Mouse (Mus musculus) neural tube, embryonic 15.5 days (tissue): ENCODE data around the gene Antxr1. TPM values are rescaled to one million over a fixed set of nuclear protein-coding genes. Genes with fewer than 3 reads are reported as not detected.

Experiments used
- ATAC-seq: fragments of 200-750 bp; cut with Nextera tagmentation; 2 replicates; pipeline ENCODE4 v1.8.0; 2017; ENCODE audit warnings: mild to moderate bottlenecking, moderate TSS enrichment, moderate library complexity; ENCODE audit not compliant: low FRiP score
- H3K27ac ChIP-seq: fragments of 300-500 bp; sonication (generic); replicated peaks from 2 replicates; pipeline ENCODE4 v1.5.1; 2015; ENCODE audit warnings: mild to moderate bottlenecking, inconsistent platforms
- H3K27me3 ChIP-seq: fragments of 300-500 bp; sonication (generic); replicated peaks from 2 replicates; pipeline ENCODE4 v1.6.1; 2015; ENCODE audit warnings: inconsistent platforms
- H3K36me3 ChIP-seq: fragments of 300-500 bp; sonication (generic); 2 replicates; pipeline ENCODE4 v1.6.1; 2015; ENCODE audit warnings: inconsistent platforms
- H3K4me1 ChIP-seq: fragments of 300-500 bp; sonication (generic); 2 replicates; pipeline ENCODE4 v1.6.1; 2015; ENCODE audit warnings: inconsistent platforms
- H3K4me2 ChIP-seq: fragments of 300-500 bp; sonication (generic); 2 replicates; pipeline ENCODE4 v1.6.1; 2015; ENCODE audit warnings: inconsistent platforms, mild to moderate bottlenecking, moderate library complexity
- H3K4me3 ChIP-seq: fragments of 300-500 bp; sonication (generic); replicated peaks from 2 replicates; pipeline ENCODE4 v1.5.1; 2015; ENCODE audit warnings: mild to moderate bottlenecking, inconsistent platforms
- H3K9ac ChIP-seq: fragments of 300-500 bp; sonication (generic); replicated peaks from 2 replicates; pipeline ENCODE4 v1.6.1; 2015; ENCODE audit warnings: mild to moderate bottlenecking, inconsistent platforms
- H3K9me3 ChIP-seq: fragments of 300-500 bp; sonication (generic); replicated peaks from 2 replicates; pipeline ENCODE4 v1.6.1; 2016; ENCODE audit warnings: inconsistent platforms
- WGBS: fragments of 180-500 bp; shearing (Covaris S2); methylation state at CpG from one replicate; pipeline ENCODE4 v1.1.7; 2015; ENCODE audit warnings: mixed read lengths; 5-methylcytosine and 5-hydroxymethylcytosine counted together
- polyA plus RNA-seq: library from polyadenylated mRNA; unstranded; fragments of >200 nt; fragmentation: Nextera tagmentation; extraction: Ambion mirVana; gene quantifications from 2 replicates; pipeline ENCODE4 v1.2.1, GENCODE M21; 2015

The Antxr1 gene
- polyA plus RNA-seq, 1 experiment from 2014 or later: 6.7 TPM

DNA sequence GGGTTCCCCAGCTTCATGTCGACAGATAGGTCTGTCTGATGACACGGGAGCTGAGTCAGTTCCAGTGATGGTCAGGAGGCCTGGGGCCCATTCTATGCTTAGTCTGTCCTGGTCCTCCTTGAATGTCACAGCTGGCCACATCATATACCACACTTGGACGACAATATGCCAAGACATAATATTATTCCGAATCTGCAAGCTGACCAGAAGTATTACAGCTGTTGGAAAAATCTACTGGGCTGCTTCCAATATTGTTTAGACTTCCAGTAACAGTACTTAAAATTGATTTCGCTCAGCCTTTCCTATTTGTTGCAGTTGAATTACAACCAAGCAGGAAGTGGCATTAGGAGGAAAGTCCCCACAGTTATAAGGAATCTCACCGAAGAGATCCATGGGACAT, 48.4 kb downstream of the Antxr1 start:
- Histone ChIP-seq H3K9ac (no peak overlapping the region), H3K4me1 (peaks cover 11% of the 10 kb centered on the region; the same call in 1 of the 2 replicates), H3K4me2 (no peak overlapping the region), H3K4me3 (no peak overlapping the region), H3K36me3 (0 out of 2 replicates have a peak, but pooled peaks cover 2% of the 10 kb centered on the region), H3K27me3 (no peaks in the 10 kb centered on the region), H3K9me3 (no peaks in the 10 kb centered on the region), H3K27ac (no peak overlapping the region)
- 93% methylated on average over 6 of the region's 6 CpGs for WGBS
- no peak for ATAC-seq

DNA sequence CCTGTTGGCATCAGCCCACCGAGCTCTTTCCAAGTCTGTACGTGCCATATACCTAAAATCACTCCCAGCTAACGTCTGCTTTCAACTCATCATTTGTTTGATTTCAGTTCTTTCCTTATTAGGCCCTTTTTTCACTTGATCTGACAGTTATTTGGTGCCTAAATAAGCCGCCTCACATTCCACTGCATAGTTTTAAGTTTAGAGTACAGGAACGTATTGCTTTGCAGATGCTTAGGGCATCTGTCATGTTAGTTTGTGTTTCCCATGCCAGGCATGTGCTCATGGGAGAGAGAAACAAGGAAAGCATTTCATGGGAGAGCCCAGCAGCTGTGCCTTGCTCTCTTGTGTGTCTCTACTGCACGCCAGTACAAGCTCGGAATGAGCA, 50.3 kb downstream of the Antxr1 start:
- H3K36me3 ChIP-seq: 0 out of 2 replicates have a peak, but pooled peaks cover 2% of the 10 kb centered on the region
- no peaks in the 10 kb centered on the region for H3K27me3 ChIP-seq
- peaks cover 11% of the 10 kb centered on the region; the same call in 1 of the 2 replicates for H3K4me1 ChIP-seq
- ATAC-seq: no peak
- H3K4me2 ChIP-seq: no peak overlapping the region
- H3K27ac ChIP-seq: peak overlapping the region; percentile 58
- no peak overlapping the region for H3K9ac ChIP-seq
- no peak overlapping the region for H3K4me3 ChIP-seq
- no peaks in the 10 kb centered on the region for H3K9me3 ChIP-seq
- WGBS: 67% methylated on average over 7 of the region's 7 CpGs

DNA sequence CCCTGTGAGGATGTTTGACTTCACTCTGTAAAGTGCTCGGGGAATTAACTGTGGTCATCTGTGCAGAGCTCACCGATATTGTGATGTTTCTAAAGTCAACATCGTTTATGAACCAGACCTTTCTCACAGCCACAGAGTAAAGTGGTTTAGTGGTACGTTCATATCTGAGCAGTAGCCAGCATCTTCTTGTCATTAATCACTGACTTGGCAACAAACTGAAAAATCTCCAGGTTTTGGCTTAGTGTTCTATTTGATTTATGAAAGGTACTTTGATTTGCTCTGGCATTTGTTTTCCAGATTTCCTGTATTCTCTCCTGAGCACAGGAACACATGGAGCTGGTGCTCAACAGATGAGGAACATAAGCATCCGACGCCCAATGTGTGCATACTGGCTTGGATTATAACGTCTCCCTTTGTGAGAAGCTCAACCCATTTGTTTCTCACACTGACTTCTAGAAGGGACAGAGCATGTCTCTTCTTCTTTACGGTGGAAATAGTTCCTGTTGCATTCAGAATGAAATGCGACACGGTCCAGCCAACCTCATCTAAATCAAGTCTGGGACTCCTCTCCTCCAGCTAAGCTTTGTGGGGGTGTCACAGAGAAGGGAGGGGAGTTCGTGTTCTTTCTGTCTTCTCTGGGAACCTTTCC, 50.8 kb downstream of the Antxr1 start:
- Histone ChIP-seq H3K4me2 (no peak overlapping the region), H3K4me3 (no peak overlapping the region), H3K27ac (peak overlapping the region; percentile 58), H3K9ac (no peak overlapping the region), H3K4me1 (peaks cover 11% of the 10 kb centered on the region; the same call in 1 of the 2 replicates), H3K36me3 (0 out of 2 replicates have a peak, but pooled peaks cover 2% of the 10 kb centered on the region), H3K27me3 (no peaks in the 10 kb centered on the region), H3K9me3 (no peaks in the 10 kb centered on the region)
- ATAC-seq: peak; percentile 41; the same call in 1 of the 2 replicates
- WGBS: 70% methylated on average over 11 of the region's 11 CpGs

GRCm38 (mm10) chr6:87282346-87282781, 53.3 kb downstream of the Antxr1 start:
- Histone ChIP-seq H3K36me3 (no peaks in the 10 kb centered on the region), H3K27ac (no peak overlapping the region; the same call in 1 of the 2 replicates), H3K9me3 (no peaks in the 10 kb centered on the region), H3K4me1 (peaks cover 24% of the 10 kb centered on the region), H3K9ac (no peak overlapping the region), H3K4me3 (no peak overlapping the region), H3K4me2 (no peak overlapping the region), H3K27me3 (no peaks in the 10 kb centered on the region)
- ATAC-seq: peak; percentile 62
- 47% methylated on average over 8 of the region's 8 CpGs for WGBS

DNA sequence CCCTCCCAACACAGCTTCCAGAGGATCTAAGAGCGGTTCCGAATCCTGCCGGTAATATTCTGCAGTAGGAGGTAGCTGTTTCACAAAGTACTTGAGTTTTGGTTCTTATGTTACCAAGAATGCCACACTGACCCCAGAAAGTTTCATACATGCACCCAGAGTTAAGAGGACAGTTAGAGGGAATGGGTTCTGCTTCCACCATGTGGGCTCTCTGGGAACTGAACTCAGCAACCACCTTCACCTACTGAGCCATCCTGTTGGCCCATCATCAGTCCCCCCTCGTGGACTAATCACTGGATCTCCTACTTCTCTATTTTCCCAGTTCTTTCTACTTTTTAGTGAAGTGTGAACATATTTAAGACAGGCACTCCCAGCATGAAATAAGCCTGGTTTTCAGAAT, 53.9 kb downstream of the Antxr1 start:
- 96% methylated on average over 4 of the region's 4 CpGs for WGBS
- Histone ChIP-seq H3K27ac (no peak overlapping the region; the same call in 1 of the 2 replicates), H3K4me2 (no peak overlapping the region), H3K4me1 (peaks cover 30% of the 10 kb centered on the region), H3K27me3 (no peaks in the 10 kb centered on the region), H3K36me3 (no peaks in the 10 kb centered on the region), H3K9ac (no peak overlapping the region), H3K9me3 (no peaks in the 10 kb centered on the region), H3K4me3 (no peak overlapping the region)
- ATAC-seq: no peak

GRCm38 (mm10) chr6:87278151-87278550, 57.5 kb downstream of the Antxr1 start:
- Histone ChIP-seq H3K9ac (no peak overlapping the region), H3K36me3 (peaks cover 6% of the 10 kb centered on the region; the same call in 1 of the 2 replicates), H3K27me3 (no peaks in the 10 kb centered on the region), H3K4me3 (no peak overlapping the region), H3K4me2 (no peak overlapping the region), H3K27ac (0 out of 2 replicates have a peak overlapping the region, but pooled peaks have one; percentile 29), H3K9me3 (no peaks in the 10 kb centered on the region), H3K4me1 (peaks cover 32% of the 10 kb centered on the region)
- no peak for ATAC-seq
- 49% methylated on average over 5 of the region's 5 CpGs for WGBS

GRCm38 (mm10) chr6:87277527-87277926, 58.1 kb downstream of the Antxr1 start:
- WGBS: 35% methylated on average over 3 of the region's 3 CpGs

GRCm38 (mm10) chr6:87276941-87277340, 58.7 kb downstream of the Antxr1 start:
- no peaks in the 10 kb centered on the region for H3K27me3 ChIP-seq
- peak overlapping the region; percentile 45; the same call in 1 of the 2 replicates for H3K27ac ChIP-seq
- 63% methylated on average over 7 of the region's 7 CpGs for WGBS
- H3K9ac ChIP-seq: no peak overlapping the region
- H3K36me3 ChIP-seq: peaks cover 6% of the 10 kb centered on the region; the same call in 1 of the 2 replicates
- H3K9me3 ChIP-seq: no peaks in the 10 kb centered on the region
- ATAC-seq: peak; percentile 28; the same call in 1 of the 2 replicates
- no peak overlapping the region for H3K4me2 ChIP-seq
- no peak overlapping the region for H3K4me3 ChIP-seq
- peaks cover 27% of the 10 kb centered on the region for H3K4me1 ChIP-seq

More at GRCm38 (mm10) chr6:87277527-87277926, 58.1 kb downstream of the Antxr1 start:
- Histone ChIP-seq H3K4me1 (peaks cover 27% of the 10 kb centered on the region), H3K9me3 (no peaks in the 10 kb centered on the region), H3K4me3 (no peak overlapping the region), H3K9ac (no peak overlapping the region), H3K27me3 (no peaks in the 10 kb centered on the region), H3K4me2 (no peak overlapping the region), H3K27ac (peak overlapping the region; percentile 29; the same call in 1 of the 2 replicates), H3K36me3 (peaks cover 6% of the 10 kb centered on the region; the same call in 1 of the 2 replicates)
- ATAC-seq: peak; percentile 34; the same call in 1 of the 2 replicates

DNA sequence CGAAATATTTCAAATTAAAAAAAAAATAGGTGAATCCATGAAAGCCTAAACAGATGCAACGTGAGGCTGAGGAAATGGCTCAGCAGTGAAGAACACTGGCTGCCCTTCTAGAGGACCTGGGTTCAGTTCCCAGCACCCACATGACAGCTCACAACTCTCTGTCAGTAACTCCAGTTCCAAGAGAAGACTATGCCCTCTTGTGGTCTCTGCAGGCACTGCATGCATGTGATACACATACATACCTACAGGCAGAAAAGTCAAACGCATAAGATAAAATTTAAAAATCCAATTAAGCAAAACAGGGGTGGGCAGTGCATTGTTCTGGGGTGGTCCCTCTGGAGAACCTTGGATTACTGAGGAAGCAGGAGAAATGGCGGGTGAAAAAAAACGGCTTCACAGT, 60.8 kb downstream of the Antxr1 start:
- Histone ChIP-seq H3K9me3 (no peaks in the 10 kb centered on the region), H3K36me3 (peaks cover 6% of the 10 kb centered on the region; the same call in 1 of the 2 replicates), H3K4me3 (no peak overlapping the region), H3K27me3 (no peaks in the 10 kb centered on the region), H3K4me1 (peaks cover 36% of the 10 kb centered on the region), H3K4me2 (no peak overlapping the region), H3K27ac (no peak overlapping the region), H3K9ac (no peak overlapping the region)
- WGBS: 96% methylated on average over 5 of the region's 5 CpGs
- ATAC-seq: no peak

DNA sequence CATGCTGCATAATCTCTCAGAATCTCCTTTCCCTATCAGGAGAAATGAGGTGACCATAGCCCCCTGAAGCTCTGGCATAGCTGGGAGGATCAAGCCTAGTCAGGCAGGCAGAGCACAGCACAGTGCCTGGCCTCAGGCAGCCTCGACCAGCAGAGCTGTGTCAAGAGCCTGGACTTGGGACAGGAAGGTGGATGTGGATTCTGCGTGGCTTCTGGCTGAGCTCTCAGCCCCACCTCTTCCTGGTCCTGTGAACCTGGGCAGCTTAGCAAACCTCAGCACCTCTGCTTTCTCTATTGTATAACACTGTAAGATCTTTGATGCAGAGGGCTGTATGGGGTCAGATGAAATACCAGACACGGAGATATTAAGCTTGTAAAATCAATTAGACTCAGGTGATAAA, 61.8 kb downstream of the Antxr1 start:
- Histone ChIP-seq H3K9me3 (no peaks in the 10 kb centered on the region), H3K27ac (no peak overlapping the region), H3K4me1 (peaks cover 36% of the 10 kb centered on the region), H3K9ac (no peak overlapping the region), H3K4me2 (no peak overlapping the region), H3K27me3 (no peaks in the 10 kb centered on the region), H3K36me3 (peaks cover 6% of the 10 kb centered on the region; the same call in 1 of the 2 replicates), H3K4me3 (no peak overlapping the region)
- 79% methylated on average over 3 of the region's 3 CpGs for WGBS
- no peak for ATAC-seq

- ATAC-seq: no peak
- no peak overlapping the region for H3K4me2 ChIP-seq
- H3K4me3 ChIP-seq: no peak overlapping the region
- peaks cover 6% of the 10 kb centered on the region; the same call in 1 of the 2 replicates for H3K36me3 ChIP-seq
- H3K27ac ChIP-seq: no peak overlapping the region
- no peak overlapping the region for H3K9ac ChIP-seq
- H3K27me3 ChIP-seq: no peaks in the 10 kb centered on the region
- peaks cover 31% of the 10 kb centered on the region for H3K4me1 ChIP-seq
- WGBS: 82% methylated on average over 4 of the region's 4 CpGs
- no peaks in the 10 kb centered on the region for H3K9me3 ChIP-seq
Observed at GRCm38 (mm10) chr6:87273141-87273540, 62.5 kb downstream of the Antxr1 start.

DNA sequence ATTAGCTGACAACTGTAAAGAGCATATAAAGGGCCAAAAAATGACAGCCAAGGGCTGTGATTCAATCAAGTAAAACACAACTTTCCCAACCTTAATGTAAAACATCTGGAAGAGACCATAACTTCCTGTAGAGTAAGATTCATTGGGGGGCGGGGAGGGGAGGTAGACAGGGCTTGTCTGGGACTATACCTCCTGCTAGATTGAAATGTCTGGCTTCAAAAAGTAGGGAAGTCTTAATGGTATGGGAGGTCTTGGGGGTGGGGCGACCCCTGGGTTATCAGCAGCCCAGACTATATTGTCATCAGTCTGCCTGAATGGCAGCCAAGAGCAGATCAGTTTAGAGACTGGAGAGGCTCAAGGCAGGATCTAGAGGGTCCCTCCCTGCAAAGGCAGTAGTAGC, 63.4 kb downstream of the Antxr1 start:
- no peaks in the 10 kb centered on the region for H3K9me3 ChIP-seq
- H3K27ac ChIP-seq: no peak overlapping the region
- peaks cover 22% of the 10 kb centered on the region for H3K4me1 ChIP-seq
- no peak for ATAC-seq
- no peaks in the 10 kb centered on the region for H3K27me3 ChIP-seq
- H3K4me2 ChIP-seq: no peak overlapping the region
- WGBS: 84% methylated on average over 2 of the region's 2 CpGs
- H3K4me3 ChIP-seq: no peak overlapping the region
- no peak overlapping the region for H3K9ac ChIP-seq
- peaks cover 6% of the 10 kb centered on the region; the same call in 1 of the 2 replicates for H3K36me3 ChIP-seq
